Mouse (Mus musculus) hindbrain, embryonic 15.5 days (tissue): Measurements from ENCODE around the gene Zfp972. TPM values are rescaled to one million over a fixed set of nuclear protein-coding genes. Genes with fewer than 3 reads are reported as not detected.
"Not testable (repeated sequence)": the region's sequence is repeated elsewhere in the genome, so short reads cannot be mapped to it uniquely, and the experiment has no call there.

Experiments used
- ATAC-seq: fragments of 200-750 bp; cut with Nextera tagmentation; 2 replicates; pipeline ENCODE4 v1.8.0; 2017; ENCODE audit warnings: low read depth, moderate number of reproducible peaks, moderate TSS enrichment; ENCODE audit not compliant: low FRiP score
- H3K27ac ChIP-seq: fragments of 300-500 bp; sonication (generic); replicated peaks from 2 replicates; pipeline ENCODE4 v1.5.1; 2015; ENCODE audit warnings: mild to moderate bottlenecking, inconsistent platforms
- H3K27me3 ChIP-seq: fragments of 300-500 bp; sonication (generic); 2 replicates; pipeline ENCODE4 v1.6.1; 2015; ENCODE audit warnings: control low read depth, inconsistent platforms
- H3K36me3 ChIP-seq: fragments of 300-500 bp; sonication (generic); 2 replicates; pipeline ENCODE4 v1.6.1; 2015; ENCODE audit warnings: control low read depth, inconsistent platforms
- H3K4me1 ChIP-seq: fragments of 300-500 bp; sonication (generic); replicated peaks from 2 replicates; pipeline ENCODE4 v1.6.1; 2015; ENCODE audit warnings: control low read depth, inconsistent platforms
- H3K4me2 ChIP-seq: fragments of 300-500 bp; sonication (generic); 2 replicates; pipeline ENCODE4 v1.6.1; 2015; ENCODE audit warnings: moderate library complexity, mild to moderate bottlenecking, inconsistent platforms
- H3K4me3 ChIP-seq: fragments of 300-500 bp; sonication (generic); 2 replicates; pipeline ENCODE4 v1.5.1; 2015; ENCODE audit warnings: mild to moderate bottlenecking, inconsistent platforms
- H3K9ac ChIP-seq: fragments of 300-500 bp; sonication (generic); 2 replicates; pipeline ENCODE4 v1.6.1; 2015; ENCODE audit warnings: inconsistent platforms
- H3K9me3 ChIP-seq: fragments of 300-500 bp; sonication (generic); 2 replicates; pipeline ENCODE4 v1.6.1; 2016; ENCODE audit warnings: control low read depth, inconsistent platforms
- WGBS: fragments of 180-500 bp; shearing (Covaris S2); methylation state at CpG from one replicate; pipeline ENCODE4 v1.1.7; 2015; 5-methylcytosine and 5-hydroxymethylcytosine counted together
- polyA plus RNA-seq: library from polyadenylated mRNA; unstranded; fragments of >200 nt; fragmentation: Nextera tagmentation; extraction: Ambion mirVana; gene quantifications from 2 replicates; pipeline ENCODE4 v1.2.1, GENCODE M21; 2015

Zfp972 gene
- polyA plus RNA-seq = 0.47 TPM in 1 of 2 replicates, not detected in the other

- H3K4me1 ChIP-seq, H3K36me3 ChIP-seq, H3K9me3 ChIP-seq, H3K4me2 ChIP-seq, H3K4me3 ChIP-seq, H3K9ac ChIP-seq, H3K27ac ChIP-seq, H3K27me3 ChIP-seq, ATAC-seq: not testable (repeated sequence)
- 76% methylated on average over 4 of the region's 5 CpGs for WGBS
These were observed at the start of gene Zfp972 for GRCm38 (mm10) chr2:177925563-177926103. Gene Zfp972, minus strand, starts transcription at chr2:177925613.

- WGBS = 77% methylated on average over 7 of the region's 7 CpGs
- H3K27ac ChIP-seq, H3K27me3 ChIP-seq, H3K4me1 ChIP-seq, ATAC-seq, H3K4me3 ChIP-seq, H3K4me2 ChIP-seq, H3K36me3 ChIP-seq, H3K9ac ChIP-seq, H3K9me3 ChIP-seq: not testable (repeated sequence)
These were observed 49.4 kb upstream of the Zfp972 start for GRCm38 (mm10) chr2:177974814-177975213.

GRCm38 (mm10) chr2:177957145-177957544, 31.7 kb upstream of the Zfp972 start, which contains the start of gene Gm14326:
Gene Gm14326, minus strand, starts transcription at chr2:177957297.
- H3K9ac ChIP-seq = 0 out of 2 replicates have a peak within 1 kb of the TSS, but pooled peaks have one; percentile 40

GRCm38 (mm10) chr2:177956734-177957133, 31.3 kb upstream of the Zfp972 start:
- not testable (repeated sequence) for H3K4me1 ChIP-seq, H3K9me3 ChIP-seq, H3K27me3 ChIP-seq, H3K36me3 ChIP-seq, ATAC-seq, H3K27ac ChIP-seq
- H3K4me2 ChIP-seq = peak overlapping the region; percentile 50
- peak overlapping the region; percentile 47 for H3K4me3 ChIP-seq
- 0 out of 2 replicates have a peak overlapping the region, but pooled peaks have one; percentile 40 for H3K9ac ChIP-seq
- under 1% methylated on average over 18 of the region's 18 CpGs for WGBS

More at GRCm38 (mm10) chr2:177957145-177957544, 31.7 kb upstream of the Zfp972 start, which contains the start of gene Gm14326:
- not testable (repeated sequence) for ATAC-seq, H3K27ac ChIP-seq, H3K9me3 ChIP-seq, H3K27me3 ChIP-seq, H3K36me3 ChIP-seq, H3K4me1 ChIP-seq
- Histone ChIP-seq H3K4me2 (peak within 1 kb of the TSS; percentile 50), H3K4me3 (peak within 1 kb of the TSS; percentile 47)
- 0% methylated on average over 4 of the region's 7 CpGs for WGBS

GRCm38 (mm10) chr2:177903276-177903675, 22.1 kb downstream of the Zfp972 start:
- not testable (repeated sequence) for H3K9ac ChIP-seq, H3K4me3 ChIP-seq, H3K36me3 ChIP-seq, H3K27ac ChIP-seq, H3K4me2 ChIP-seq, ATAC-seq, H3K4me1 ChIP-seq, H3K27me3 ChIP-seq, H3K9me3 ChIP-seq
- WGBS = no CpG with 5 or more reads among the region's 12 CpGs

- not testable (repeated sequence) for H3K27ac ChIP-seq, H3K4me3 ChIP-seq, ATAC-seq, H3K4me1 ChIP-seq, H3K27me3 ChIP-seq, H3K36me3 ChIP-seq, H3K9ac ChIP-seq, H3K4me2 ChIP-seq, H3K9me3 ChIP-seq
- 82% methylated on average over 2 of the region's 3 CpGs for WGBS
These were observed 27.2 kb downstream of the Zfp972 start for GRCm38 (mm10) chr2:177898171-177898570.

- not testable (repeated sequence) for H3K4me1 ChIP-seq, ATAC-seq, H3K9ac ChIP-seq, H3K27me3 ChIP-seq, H3K9me3 ChIP-seq, H3K36me3 ChIP-seq, H3K27ac ChIP-seq
- WGBS = 55% methylated on average over 11 of the region's 13 CpGs
- Histone ChIP-seq H3K4me2 (0 out of 2 replicates have a peak within 1 kb of the TSS, but pooled peaks have one; percentile 21), H3K4me3 (peak within 1 kb of the TSS; percentile 20)
These were observed 28.3 kb downstream of the Zfp972 start, which contains the start of gene Gm14327 for GRCm38 (mm10) chr2:177897046-177897578. Gene Gm14327, plus strand, starts transcription at chr2:177897096.

GRCm38 (mm10) chr2:177887743-177888142, 37.7 kb downstream of the Zfp972 start:
- H3K27me3 ChIP-seq, H3K4me2 ChIP-seq, ATAC-seq, H3K9me3 ChIP-seq, H3K4me1 ChIP-seq, H3K27ac ChIP-seq, H3K4me3 ChIP-seq, H3K36me3 ChIP-seq, H3K9ac ChIP-seq: not testable (repeated sequence)
- WGBS = 91% methylated on average over 14 of the region's 14 CpGs

- H3K27me3 ChIP-seq, H3K27ac ChIP-seq, H3K9me3 ChIP-seq, H3K36me3 ChIP-seq, H3K4me1 ChIP-seq, H3K9ac ChIP-seq, H3K4me3 ChIP-seq, H3K4me2 ChIP-seq, ATAC-seq: not testable (repeated sequence)
- whole genome bisulfite sequencing = 83% methylated on average over 2 of the region's 2 CpGs
These were observed 63.2 kb downstream of the Zfp972 start for GRCm38 (mm10) chr2:177862254-177862653.

Other genes with a start within 250 kb of the Zfp972 start
- gene Gm14322, start 166.3 kb downstream of the Zfp972 start, polyA plus RNA-seq = 7.2 and 7.4 TPM in 2 replicates
- gene Gm14325, start 85.3 kb downstream of the Zfp972 start, polyA plus RNA-seq = 41.3 and 42.0 TPM in 2 replicates
- gene Gm14327, start 28.5 kb downstream of the Zfp972 start, polyA plus RNA-seq = 2.2 and 2.9 TPM in 2 replicates
- gene Gm14326, start 31.7 kb upstream of the Zfp972 start, polyA plus RNA-seq = 15.8 and 16.8 TPM in 2 replicates
- 11.2 and 11.6 TPM in 2 replicates for gene Zfp971, start 97.7 kb upstream of the Zfp972 start, polyA plus RNA-seq
- gene Zfp931, start 152.9 kb upstream of the Zfp972 start, polyA plus RNA-seq = 15.1 and 16.4 TPM in 2 replicates
- gene Phactr3, start 193.4 kb upstream of the Zfp972 start, polyA plus RNA-seq = 53.7 and 54.8 TPM in 2 replicates